Mouse (Mus musculus) c-Kit-positive CD71-positive TER-119-positive erythroid progenitor cells, embryonic 14.5 days (primary cell): ENCODE measurements around the gene Tysnd1.

ENCODE experiments used
- DNase-seq: peaks from one replicate; pipeline ENCODE4 v3.0.0-alpha.2; 2013; ENCODE audit warnings: low spot score

Gene Tysnd1

DNA sequence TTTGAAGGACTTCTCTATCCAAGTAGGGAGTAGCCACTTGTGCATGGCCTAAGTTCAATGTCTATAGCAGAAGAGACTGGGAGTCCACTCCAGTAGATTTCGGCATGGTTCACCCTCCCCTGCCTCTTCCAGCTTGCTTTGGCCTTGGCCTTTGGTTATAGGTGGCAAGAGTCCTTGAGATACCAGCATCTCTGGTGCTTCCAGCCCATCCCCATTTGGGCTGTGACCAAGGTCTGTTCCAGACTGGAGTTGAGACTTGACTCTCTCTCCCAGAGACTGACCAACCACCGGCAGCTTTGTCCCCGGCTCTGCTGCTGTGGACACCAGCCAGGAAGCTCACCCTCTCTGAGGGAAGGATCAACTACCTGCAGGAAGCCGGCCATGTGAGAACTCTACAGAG lies 42.8 kb downstream of the Tysnd1 start:
- DNase-seq: no peak

DNA sequence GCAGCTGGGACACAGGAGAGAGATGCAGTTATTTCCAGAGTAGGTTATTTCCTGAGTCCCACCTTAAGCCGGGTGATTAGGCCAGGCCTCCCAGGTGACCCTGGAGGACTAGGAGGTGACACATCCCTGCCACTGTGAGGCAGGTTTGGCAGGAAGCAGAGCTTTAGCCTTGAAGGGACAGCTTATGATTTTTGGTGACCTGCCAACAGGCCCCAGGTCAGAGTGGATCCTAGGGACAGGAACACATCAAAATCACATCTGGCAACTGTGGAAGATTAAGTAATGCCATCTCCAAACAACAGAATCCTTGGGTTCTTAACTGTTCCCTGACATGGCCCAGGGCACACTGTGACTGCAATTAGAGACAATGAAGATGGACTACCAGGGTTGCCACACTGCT lies 46.0 kb downstream of the Tysnd1 start:
- DNase-seq: no peak

DNA sequence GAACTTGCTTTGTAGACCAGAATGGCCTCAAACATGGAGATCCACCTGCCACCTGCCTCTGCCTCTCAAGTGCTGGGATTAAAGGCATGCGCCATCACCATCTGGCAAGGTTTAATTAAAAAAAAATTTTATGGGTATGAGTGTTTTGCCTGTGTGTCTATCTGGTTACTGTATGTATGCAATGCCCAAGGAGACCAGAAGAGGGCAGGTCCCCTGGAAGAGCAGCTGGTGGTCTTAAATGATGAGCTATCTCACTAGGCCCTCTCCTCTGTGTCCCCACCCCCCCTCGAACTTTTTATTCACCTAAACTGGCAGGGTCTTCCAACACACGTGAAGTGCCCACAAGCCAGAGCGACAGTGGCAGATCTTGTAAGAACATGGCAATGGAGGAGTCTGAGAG lies 46.6 kb downstream of the Tysnd1 start:
- no peak for DNase-seq

DNA sequence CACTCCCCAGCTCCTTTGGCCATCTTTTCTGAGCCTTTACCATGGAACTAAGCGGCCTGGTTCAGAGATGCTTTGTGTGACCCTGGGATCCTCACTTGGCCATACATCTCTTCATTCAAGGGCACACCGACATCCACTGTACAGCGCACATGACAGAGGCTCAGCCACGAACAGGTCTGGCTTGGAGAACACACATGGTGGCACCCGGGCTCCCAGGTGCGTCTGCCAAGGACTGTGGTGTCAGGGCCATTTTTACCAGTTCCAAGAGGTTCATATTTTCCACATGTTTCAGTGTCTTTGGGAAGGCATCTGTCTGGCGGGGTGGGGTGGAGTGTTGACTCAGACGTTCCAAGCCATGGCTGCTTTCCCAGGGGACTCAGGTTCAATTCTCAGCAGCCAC lies 47.0 kb downstream of the Tysnd1 start:
- DNase-seq: no peak

DNA sequence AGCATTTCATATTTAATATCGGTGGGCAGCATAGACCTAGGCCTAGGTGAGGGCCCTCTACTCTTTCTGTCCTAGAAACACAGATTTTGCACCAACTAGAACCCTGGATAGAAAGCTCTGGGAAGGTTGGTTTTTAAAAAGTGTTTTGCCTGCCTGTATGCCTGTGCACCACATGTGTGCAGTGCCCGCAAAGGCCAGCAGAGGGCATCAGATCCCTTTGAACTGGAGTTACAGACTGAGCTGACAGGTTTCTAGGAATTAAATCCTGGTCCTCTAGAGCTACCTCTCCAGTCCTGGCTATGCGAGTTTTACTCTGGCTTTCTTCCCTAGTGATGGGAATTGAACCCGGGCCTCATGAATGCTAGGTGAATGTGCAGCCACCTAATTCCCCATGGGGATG lies 49.8 kb downstream of the Tysnd1 start:
- DNase-seq: peak; percentile 7

DNA sequence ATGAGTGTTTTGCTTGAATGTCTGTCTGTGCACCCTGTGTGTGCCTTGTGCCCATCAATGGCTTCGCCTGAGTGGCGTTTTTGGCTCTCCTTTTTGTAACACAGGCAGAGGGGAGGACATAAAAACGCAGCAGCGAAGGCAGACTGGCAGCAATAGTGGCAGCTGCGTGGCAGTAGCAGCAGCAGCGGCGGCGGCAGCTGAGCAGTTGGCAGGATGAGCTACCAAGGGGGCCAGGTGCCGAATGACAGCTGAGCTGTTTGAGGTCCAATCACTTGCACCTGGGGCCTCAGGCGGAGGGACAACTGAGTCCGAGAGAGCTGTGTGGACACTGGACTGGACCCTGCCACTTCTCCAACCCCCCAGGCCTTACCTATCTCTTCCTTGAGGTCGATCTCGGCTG lies 52.0 kb downstream of the Tysnd1 start:
- DNase-seq: no peak

DNA sequence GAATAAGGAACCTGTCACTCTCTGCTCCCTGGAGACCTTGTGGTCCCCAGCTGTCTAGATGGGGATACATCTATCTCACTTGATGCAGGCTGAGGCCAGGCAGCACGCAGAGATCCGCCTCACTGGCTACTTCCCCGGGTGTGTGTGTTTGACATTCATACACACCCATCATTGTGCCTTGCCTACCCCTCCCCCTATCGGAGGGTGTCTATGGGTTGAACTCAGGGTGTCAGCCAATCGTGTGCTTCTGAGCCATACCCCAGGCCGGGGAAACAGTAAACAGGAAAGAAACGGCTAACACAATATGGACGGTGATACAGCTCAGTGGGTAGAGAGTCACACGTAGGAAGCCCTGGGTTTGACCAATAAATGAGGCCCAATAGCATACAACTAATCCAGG lies 54.7 kb downstream of the Tysnd1 start:
- no peak for DNase-seq

DNA sequence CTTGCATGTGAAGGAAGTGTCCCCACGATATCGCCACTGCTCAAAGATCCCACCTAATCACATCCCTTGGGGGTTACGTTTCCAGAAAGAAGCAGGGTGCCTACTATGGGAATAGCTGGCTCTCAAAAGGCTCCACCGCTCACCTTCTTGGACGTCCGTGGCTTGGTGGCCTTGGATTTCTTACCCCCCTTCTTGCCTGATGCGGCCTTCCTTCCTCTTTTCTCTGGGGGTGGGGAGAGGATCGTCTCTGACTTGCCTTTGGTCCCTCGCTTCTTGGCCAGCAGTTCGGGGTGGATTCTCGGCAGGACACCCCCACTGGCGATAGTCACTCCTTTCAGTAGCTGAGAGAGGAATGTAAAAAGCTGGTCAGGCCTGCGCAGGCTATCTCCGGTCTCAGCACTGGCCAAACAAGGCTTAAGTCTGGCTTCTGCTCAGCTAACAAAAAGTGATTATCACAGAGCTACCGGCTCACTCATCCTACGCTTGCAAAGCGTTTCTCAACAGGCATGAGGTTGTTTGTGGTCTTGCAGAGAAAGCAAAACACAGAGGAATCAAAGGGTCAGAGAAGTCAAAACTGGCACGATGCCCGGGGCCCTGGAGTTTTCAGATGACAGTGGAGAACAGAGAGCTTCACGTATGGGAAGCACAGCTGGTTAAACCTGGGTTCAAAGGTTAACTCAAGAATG lies 56.4 kb downstream of the Tysnd1 start:
- no peak for DNase-seq
